Mouse (Mus musculus): ENCODE results near the gene Chd2.

Chd2 gene

GRCm38 (mm10) chr7:73507491-73507890 lies 34.1 kb downstream of the Chd2 start:
- Histone ChIP-seq H3K36me3 (ENCODE audit: control insufficient read depth, insufficient read depth, low read length, poor library complexity, severe bottlenecking) (peaks cover 20% of the 10 kb centered on the region), H3K27me3 (ENCODE audit: control insufficient read depth, insufficient read depth, low read length, poor library complexity, severe bottlenecking) (no peaks in the 10 kb centered on the region)
- DNase-seq (ENCODE audit: low read depth, low spot score): no peak

DNA sequence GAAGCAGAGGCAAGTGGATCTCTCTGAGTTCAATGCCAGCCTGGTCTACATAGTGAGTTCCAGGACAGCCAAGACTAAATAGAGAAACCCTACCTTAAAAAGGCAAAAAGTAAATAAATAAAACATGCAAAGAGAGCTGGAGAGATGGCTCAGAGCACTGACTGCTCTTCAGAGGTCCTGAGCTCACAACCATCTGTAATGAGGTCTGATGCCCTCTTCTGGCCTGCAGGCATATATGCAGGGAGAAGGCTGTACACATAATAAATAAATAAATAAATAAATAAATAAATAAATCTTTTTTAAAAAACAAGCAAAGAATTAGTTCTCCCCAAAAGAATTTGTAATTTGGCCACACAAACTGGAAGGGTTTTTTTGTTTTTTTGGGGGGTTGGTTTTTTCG lies 34.8 kb downstream of the Chd2 start:
- DNase-seq (ENCODE audit: low read depth, low spot score): no peak
- no peaks in the 10 kb centered on the region for H3K27me3 ChIP-seq (ENCODE audit: control insufficient read depth, insufficient read depth, low read length, poor library complexity, severe bottlenecking)

DNA sequence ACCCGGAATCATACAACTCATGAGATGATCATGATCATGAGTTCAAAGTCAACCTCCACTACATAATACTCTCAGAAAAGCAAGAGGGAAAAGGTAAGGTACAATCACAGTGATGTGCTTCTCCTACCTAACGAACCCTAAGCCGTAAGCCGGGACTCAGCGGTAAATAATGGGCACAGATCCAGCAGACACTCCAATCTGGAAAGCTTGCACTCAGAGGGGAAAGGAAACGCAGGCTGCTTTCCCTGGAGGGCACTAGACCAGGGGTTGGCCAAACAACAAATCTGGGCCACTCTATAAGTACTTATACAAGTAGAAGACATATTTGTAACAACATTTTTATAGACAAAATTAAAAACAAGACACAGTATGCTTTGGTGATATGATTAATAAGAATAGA lies 36.4 kb downstream of the Chd2 start:
- peaks cover 27% of the 10 kb centered on the region for H3K36me3 ChIP-seq (ENCODE audit: control insufficient read depth, insufficient read depth, low read length, poor library complexity, severe bottlenecking)
- DNase-seq (ENCODE audit: low read depth, low spot score): no peak
- no peaks in the 10 kb centered on the region for H3K27me3 ChIP-seq (ENCODE audit: control insufficient read depth, insufficient read depth, low read length, poor library complexity, severe bottlenecking)

More for the DNA sequence above, 34.8 kb downstream of the Chd2 start:
- H3K36me3 ChIP-seq (ENCODE audit: control insufficient read depth, insufficient read depth, low read length, poor library complexity, severe bottlenecking): peaks cover 22% of the 10 kb centered on the region

DNA sequence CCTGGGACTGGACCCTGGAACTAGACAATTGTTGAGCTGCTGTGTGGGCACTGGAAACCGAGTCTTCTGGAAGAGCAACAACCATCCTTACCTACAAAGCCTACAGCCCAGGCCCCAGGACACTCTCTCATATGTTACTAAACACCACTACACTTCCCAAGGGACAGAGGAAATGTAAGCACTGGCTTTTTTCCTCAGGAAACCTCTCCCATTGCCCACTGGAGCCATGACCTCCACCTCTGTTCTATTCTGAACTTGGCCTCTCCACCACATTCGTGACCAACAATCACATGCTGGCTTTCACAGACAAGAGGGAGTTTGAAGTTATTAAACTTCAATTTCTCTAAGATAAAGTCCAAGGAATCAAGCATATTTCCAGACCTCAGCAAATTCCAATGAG lies 43.4 kb downstream of the Chd2 start:
- DNase-seq (ENCODE audit: low read depth, low spot score): no peak
- Histone ChIP-seq H3K27me3 (ENCODE audit: control insufficient read depth, insufficient read depth, low read length, poor library complexity, severe bottlenecking) (no peaks in the 10 kb centered on the region), H3K36me3 (ENCODE audit: control insufficient read depth, insufficient read depth, low read length, poor library complexity, severe bottlenecking) (peaks cover 28% of the 10 kb centered on the region)

DNA sequence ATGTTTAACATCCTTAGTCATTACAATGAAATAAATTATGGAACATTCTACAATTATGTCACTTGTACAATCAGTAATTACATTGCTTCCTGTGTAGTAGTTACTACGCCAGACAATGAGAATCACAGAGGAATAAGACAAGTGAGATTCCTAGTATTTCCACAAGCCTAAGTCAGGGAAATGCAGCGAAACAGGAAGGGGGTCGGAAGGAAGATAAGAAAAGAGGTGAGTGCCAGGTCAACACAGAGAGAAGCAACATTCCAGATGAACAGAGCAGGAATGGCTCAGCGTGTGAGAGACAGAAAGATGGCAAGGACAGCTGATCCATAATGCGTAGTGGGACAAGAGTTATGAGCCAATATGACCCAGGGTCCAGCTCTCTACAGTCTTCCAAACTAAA lies 52.4 kb downstream of the Chd2 start:
- Histone ChIP-seq H3K27me3 (ENCODE audit: control insufficient read depth, insufficient read depth, low read length, poor library complexity, severe bottlenecking) (no peaks in the 10 kb centered on the region), H3K36me3 (ENCODE audit: control insufficient read depth, insufficient read depth, low read length, poor library complexity, severe bottlenecking) (peaks cover 43% of the 10 kb centered on the region)
- no peak for DNase-seq (ENCODE audit: low read depth, low spot score)

DNA sequence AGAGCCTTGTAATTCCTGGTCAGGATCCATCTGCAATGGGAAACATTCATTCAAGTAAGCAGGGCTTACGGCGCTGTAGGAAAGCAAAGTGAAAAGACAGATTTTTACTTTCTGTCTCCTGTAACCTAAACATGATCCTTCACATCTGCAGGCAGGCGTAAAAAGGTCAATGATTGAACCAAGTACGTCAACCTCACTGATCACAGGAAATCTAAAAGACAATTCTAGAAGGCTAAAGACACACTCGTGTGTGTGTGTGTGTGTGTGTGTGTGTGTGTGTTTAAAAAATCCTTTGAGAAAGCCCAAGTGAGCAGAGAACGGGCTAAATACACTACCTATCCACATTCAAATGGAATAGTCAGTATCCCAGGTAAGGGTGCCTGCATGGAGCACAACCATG lies 60.5 kb downstream of the Chd2 start:
- Histone ChIP-seq H3K27me3 (ENCODE audit: control insufficient read depth, insufficient read depth, low read length, poor library complexity, severe bottlenecking) (no peaks in the 10 kb centered on the region), H3K36me3 (ENCODE audit: control insufficient read depth, insufficient read depth, low read length, poor library complexity, severe bottlenecking) (peaks cover 31% of the 10 kb centered on the region)
- DNase-seq (ENCODE audit: low read depth, low spot score): no peak

DNA sequence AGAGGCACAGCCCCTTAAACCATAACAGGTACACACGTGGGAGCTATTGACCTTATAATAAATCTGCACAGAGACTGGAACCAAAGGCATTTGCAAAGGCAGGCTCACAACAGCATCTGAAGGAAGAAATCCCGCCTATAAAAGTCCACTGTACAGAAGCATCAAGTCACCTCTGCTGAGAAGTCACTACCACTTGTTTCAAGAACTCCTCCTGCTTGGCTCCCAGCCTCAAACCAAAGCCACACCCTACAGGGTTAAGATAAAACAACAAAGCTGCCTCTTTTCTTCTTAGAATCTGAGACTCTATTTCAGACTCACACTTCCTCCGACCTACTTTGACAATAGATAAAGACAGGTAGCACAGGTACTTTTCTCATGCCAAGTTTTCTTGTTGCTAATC lies 62.1 kb downstream of the Chd2 start:
- no peaks in the 10 kb centered on the region for H3K27me3 ChIP-seq (ENCODE audit: control insufficient read depth, insufficient read depth, low read length, poor library complexity, severe bottlenecking)
- no peak for DNase-seq (ENCODE audit: low read depth, low spot score)
- peaks cover 28% of the 10 kb centered on the region for H3K36me3 ChIP-seq (ENCODE audit: control insufficient read depth, insufficient read depth, low read length, poor library complexity, severe bottlenecking)

DNA sequence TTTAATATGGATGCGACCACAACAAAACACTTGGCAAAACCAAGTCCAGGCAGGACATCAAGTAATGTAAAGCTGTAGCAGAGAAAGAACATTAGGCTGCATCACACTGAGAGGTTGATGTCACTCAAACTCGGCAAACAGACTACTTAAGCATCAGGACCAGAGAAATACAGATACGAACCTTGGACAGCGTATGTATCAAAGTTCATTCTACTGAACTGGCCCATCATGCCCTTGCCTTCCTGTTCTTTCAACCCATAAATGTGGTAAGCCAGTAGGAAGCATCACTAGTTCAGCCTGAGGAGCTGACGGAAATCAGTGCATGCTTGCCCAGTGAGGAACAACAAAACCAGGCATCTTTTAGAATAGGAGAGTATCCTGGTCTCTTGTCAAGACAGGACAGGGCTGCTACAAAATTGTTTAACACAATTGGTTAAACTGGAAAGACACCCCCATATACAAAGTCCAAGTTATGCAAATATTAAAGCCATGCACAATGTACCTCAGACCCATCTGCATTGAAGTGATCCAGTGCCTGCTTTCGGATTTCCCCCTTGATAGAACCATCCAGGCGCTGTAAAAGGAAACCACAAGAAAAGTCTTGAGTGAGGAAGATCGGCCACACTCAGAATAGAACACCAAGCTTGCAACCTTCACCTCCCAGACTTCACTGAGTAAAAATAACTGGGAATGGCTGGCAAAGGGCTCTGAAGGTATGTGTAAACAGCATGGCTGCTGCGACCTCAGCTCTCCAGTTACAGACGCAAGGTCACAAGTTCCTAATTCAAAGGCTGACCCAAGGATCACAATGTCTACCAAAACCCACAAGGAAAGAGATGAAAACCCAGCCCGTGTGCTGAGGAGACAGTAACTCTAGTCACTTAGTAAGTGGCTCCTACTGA lies 63.2 kb downstream of the Chd2 start:
- Histone ChIP-seq H3K36me3 (ENCODE audit: control insufficient read depth, insufficient read depth, low read length, poor library complexity, severe bottlenecking) (peaks cover 31% of the 10 kb centered on the region), H3K27me3 (ENCODE audit: control insufficient read depth, insufficient read depth, low read length, poor library complexity, severe bottlenecking) (no peaks in the 10 kb centered on the region)
- no peak for DNase-seq (ENCODE audit: low read depth, low spot score)

GRCm38 (mm10) chr7:73467741-73468140 lies 73.9 kb downstream of the Chd2 start:
- H3K27me3 ChIP-seq (ENCODE audit: control insufficient read depth, insufficient read depth, low read length, poor library complexity, severe bottlenecking): no peaks in the 10 kb centered on the region
- DNase-seq (ENCODE audit: low read depth, low spot score): no peak
- H3K36me3 ChIP-seq (ENCODE audit: control insufficient read depth, insufficient read depth, low read length, poor library complexity, severe bottlenecking): peaks cover 42% of the 10 kb centered on the region

DNA sequence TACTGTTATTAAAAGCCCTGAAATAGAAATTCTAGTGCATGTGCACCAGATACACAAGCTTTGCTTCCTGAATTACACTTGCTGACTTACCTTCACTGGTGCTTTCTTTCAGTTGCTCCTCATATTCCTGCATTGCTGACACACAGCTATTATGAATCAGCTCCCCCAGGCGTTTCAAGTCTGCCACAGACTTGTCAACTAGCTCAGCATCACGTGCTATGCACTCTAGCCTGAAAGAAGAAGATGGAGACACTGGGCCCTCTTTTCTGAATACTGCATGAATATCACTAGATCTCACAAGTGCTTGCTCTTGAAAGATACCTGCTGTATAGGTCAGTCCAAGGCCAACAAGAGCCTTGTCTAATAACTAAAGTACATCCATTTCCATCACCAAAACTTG lies 78.1 kb downstream of the Chd2 start:
- Histone ChIP-seq H3K36me3 (ENCODE audit: control insufficient read depth, insufficient read depth, low read length, poor library complexity, severe bottlenecking) (peaks cover 33% of the 10 kb centered on the region), H3K27me3 (ENCODE audit: control insufficient read depth, insufficient read depth, low read length, poor library complexity, severe bottlenecking) (no peaks in the 10 kb centered on the region)
- DNase-seq (ENCODE audit: low read depth, low spot score): no peak

DNA sequence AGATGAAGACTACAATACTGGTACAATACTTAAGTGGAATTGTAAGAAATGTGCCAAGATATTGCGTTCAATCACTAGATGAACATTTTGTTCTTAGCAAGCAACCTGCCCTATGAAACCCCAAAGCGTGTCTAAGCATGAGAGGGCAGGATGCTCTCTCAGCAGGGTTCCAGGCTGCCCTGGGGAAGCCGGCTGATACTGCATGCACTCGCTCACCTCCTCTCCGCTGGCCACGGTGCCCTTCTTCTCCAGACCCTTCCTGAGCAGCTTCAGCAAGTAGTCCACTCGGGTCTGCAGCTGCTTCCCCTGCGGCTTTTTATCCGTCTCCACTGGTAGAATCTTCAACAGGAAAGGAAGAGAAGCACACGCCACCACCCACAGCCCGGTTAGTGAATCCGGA lies 87.5 kb downstream of the Chd2 start:
- H3K27me3 ChIP-seq (ENCODE audit: control insufficient read depth, insufficient read depth, low read length, poor library complexity, severe bottlenecking): no peaks in the 10 kb centered on the region; the same call in 1 of the 2 replicates
- DNase-seq (ENCODE audit: low read depth, low spot score): no peak
- H3K36me3 ChIP-seq (ENCODE audit: control insufficient read depth, insufficient read depth, low read length, poor library complexity, severe bottlenecking): peaks cover 29% of the 10 kb centered on the region

- DNase-seq (ENCODE audit: low read depth, low spot score): no peak
- H3K36me3 ChIP-seq (ENCODE audit: control insufficient read depth, insufficient read depth, low read length, poor library complexity, severe bottlenecking): peaks cover 34% of the 10 kb centered on the region
- H3K27me3 ChIP-seq (ENCODE audit: control insufficient read depth, insufficient read depth, low read length, poor library complexity, severe bottlenecking): no peaks in the 10 kb centered on the region; the same call in 1 of the 2 replicates
Measured at GRCm38 (mm10) chr7:73452187-73452808, 89.3 kb downstream of the Chd2 start.

DNA sequence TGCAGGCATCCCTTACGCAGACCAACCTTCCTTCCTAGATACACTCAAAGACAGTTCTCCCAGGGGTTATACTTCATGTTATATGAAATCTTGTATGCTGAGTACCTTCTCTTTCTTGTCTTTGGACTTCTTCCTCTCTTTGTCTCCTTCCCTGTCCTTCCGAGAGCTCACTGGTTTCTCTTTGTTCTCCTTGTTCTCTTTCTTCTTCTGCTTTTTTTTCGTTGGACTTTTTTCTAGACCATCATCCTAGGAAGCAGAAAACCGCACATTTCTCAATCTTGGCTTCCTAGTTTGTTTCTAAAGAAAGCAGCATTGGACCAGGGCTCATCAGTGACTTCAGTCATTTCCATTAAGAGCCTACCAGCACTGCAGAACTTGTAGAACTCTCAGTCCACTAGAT lies 90.0 kb downstream of the Chd2 start:
- H3K36me3 ChIP-seq (ENCODE audit: control insufficient read depth, insufficient read depth, low read length, poor library complexity, severe bottlenecking): peaks cover 35% of the 10 kb centered on the region

DNA sequence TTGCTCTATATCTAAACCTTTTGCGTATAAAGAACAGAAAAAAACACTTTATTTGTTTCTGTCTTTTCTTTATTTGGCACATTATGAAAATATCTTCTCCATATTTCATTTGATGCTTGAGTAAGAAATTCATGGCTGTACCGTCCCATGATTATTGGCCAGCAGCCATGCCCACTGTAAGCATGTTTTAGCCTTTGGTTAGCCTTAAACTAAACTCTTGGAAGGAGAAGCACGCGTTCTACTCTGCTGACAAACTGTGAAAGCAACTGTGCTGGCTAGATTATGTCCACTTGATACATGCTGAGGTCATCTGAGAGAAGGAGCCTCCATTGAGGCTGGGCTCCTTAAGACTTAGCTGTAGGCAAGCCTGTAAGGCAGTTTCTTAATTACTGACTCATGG lies 99.4 kb downstream of the Chd2 start:
- DNase-seq (ENCODE audit: low read depth, low spot score): no peak
- Histone ChIP-seq H3K27me3 (ENCODE audit: control insufficient read depth, insufficient read depth, low read length, poor library complexity, severe bottlenecking) (no peaks in the 10 kb centered on the region), H3K36me3 (ENCODE audit: control insufficient read depth, insufficient read depth, low read length, poor library complexity, severe bottlenecking) (peaks cover 44% of the 10 kb centered on the region)

More for the DNA sequence above, 90.0 kb downstream of the Chd2 start:
- DNase-seq (ENCODE audit: low read depth, low spot score): no peak
- no peaks in the 10 kb centered on the region; the same call in 1 of the 2 replicates for H3K27me3 ChIP-seq (ENCODE audit: control insufficient read depth, insufficient read depth, low read length, poor library complexity, severe bottlenecking)

- H3K27me3 ChIP-seq (ENCODE audit: control insufficient read depth, insufficient read depth, low read length, poor library complexity, severe bottlenecking): no peaks in the 10 kb centered on the region
Measured at GRCm38 (mm10) chr7:73441802-73442201, 99.8 kb downstream of the Chd2 start.

More at GRCm38 (mm10) chr7:73441802-73442201, 99.8 kb downstream of the Chd2 start:
- no peak for DNase-seq (ENCODE audit: low read depth, low spot score)
- peaks cover 43% of the 10 kb centered on the region for H3K36me3 ChIP-seq (ENCODE audit: control insufficient read depth, insufficient read depth, low read length, poor library complexity, severe bottlenecking)
